Mouse (Mus musculus) E14TG2a.4 (cell line): ENCODE results near the gene Ubn2.

Experiments
- CTCF ChIP-seq: conservative IDR thresholded peaks from 2 replicates; pipeline ENCODE4 v1.5.1; 2014; ENCODE audit warnings: low read length
- NANOG ChIP-seq: IDR thresholded peaks from 2 replicates; pipeline ENCODE4 v1.6.1; 2014; ENCODE audit warnings: borderline replicate concordance, low read length, mixed read lengths

GRCm38 (mm10) chr6:38532500-38533420 lies 99.0 kb downstream of the Ubn2 start:
- TF ChIP-seq CTCF (no peak), NANOG (no peak)
